Mouse (Mus musculus) MEL (cell line): ENCODE results near the gene Eef1g.
A peak's percentile ranks its signal among the peaks of the same experiment; 100 is the strongest.

Experiments
- CHD1 ChIP-seq: IDR thresholded peaks from 2 replicates; pipeline ENCODE4 v1.6.1; 2012; ENCODE audit warnings: low read depth, mild to moderate bottlenecking, inconsistent platforms, low read length, improper control_type of control experiment
- CTCF ChIP-seq, 3 experiments: IDR thresholded peaks in 2 of 3; conservative IDR thresholded peaks in 1 of 3; 2 replicates each; pipeline ENCODE4 v1.5.1; 2011 to 2012; ENCODE audit warnings: low read length in 3 of 3, low read depth in 2 of 3, mild to moderate bottlenecking in 2 of 3, improper control_type of control experiment in 1 of 3, inconsistent platforms in 1 of 3, mixed read lengths in 1 of 3, moderate library complexity in 1 of 3; ENCODE audit not compliant: control insufficient read depth in 1 of 3, insufficient read depth in 1 of 3, poor library complexity in 1 of 3, severe bottlenecking in 1 of 3
- ETS1 ChIP-seq: IDR thresholded peaks from 2 replicates; pipeline ENCODE4 v1.6.1; 2012; ENCODE audit warnings: low read depth, mild to moderate bottlenecking, inconsistent platforms, low read length, improper control_type of control experiment, moderate library complexity
- JUND ChIP-seq: IDR thresholded peaks from 2 replicates; pipeline ENCODE4 v1.6.1; 2011; ENCODE audit warnings: low read depth, mild to moderate bottlenecking, improper control_type of control experiment, low read length
- MAX ChIP-seq: IDR thresholded peaks from 2 replicates; pipeline ENCODE4 v1.6.1; 2011; ENCODE audit warnings: low read length, improper control_type of control experiment
- MEF2A ChIP-seq: IDR thresholded peaks from 2 replicates; pipeline ENCODE4 v1.6.1; 2014; ENCODE audit warnings: low read depth, mild to moderate bottlenecking, inconsistent platforms, low read length, improper control_type of control experiment; ENCODE audit not compliant: poor library complexity, insufficient replicate concordance, severe bottlenecking; ENCODE audit errors: extremely low read depth
- NRF1 ChIP-seq: IDR thresholded peaks from 2 replicates; pipeline ENCODE4 v1.6.1; 2014; ENCODE audit warnings: low read depth, mild to moderate bottlenecking, inconsistent platforms, low read length, improper control_type of control experiment, moderate library complexity; ENCODE audit not compliant: poor library complexity, insufficient read depth, severe bottlenecking
- POLR2A ChIP-seq, 2 experiments: IDR thresholded peaks; 2 replicates each; pipeline ENCODE4 v1.6.1; 2011 to 2012; ENCODE audit warnings: low read length in 2 of 2, mild to moderate bottlenecking in 2 of 2, control low read depth in 1 of 2, improper control_type of control experiment in 1 of 2, low read depth in 1 of 2, moderate library complexity in 1 of 2; ENCODE audit not compliant: control insufficient read depth in 1 of 2, insufficient read depth in 1 of 2, poor library complexity in 1 of 2
- POLR2AphosphoS2 ChIP-seq: IDR thresholded peaks from 2 replicates; pipeline ENCODE4 v1.6.1; 2011; ENCODE audit warnings: low read length, improper control_type of control experiment
- TCF12 ChIP-seq: IDR thresholded peaks from 2 replicates; pipeline ENCODE4 v1.6.1; 2014; ENCODE audit warnings: low read depth, mild to moderate bottlenecking, inconsistent platforms, low read length, improper control_type of control experiment, moderate library complexity
- USF1 ChIP-seq: IDR thresholded peaks from 2 replicates; pipeline ENCODE4 v1.6.1; 2014; ENCODE audit warnings: low read depth, mild to moderate bottlenecking, inconsistent platforms, low read length, improper control_type of control experiment, moderate library complexity
- ZC3H11A ChIP-seq: IDR thresholded peaks from 2 replicates; pipeline ENCODE4 v1.6.1; 2012; ENCODE audit warnings: low read depth, mild to moderate bottlenecking, inconsistent platforms, low read length, improper control_type of control experiment

- TF ChIP-seq CTCF (IDR thresholded peaks at IDR 0.05 in 2 of 3, conservative IDR thresholded peaks at IDR 0.05 in 1 of 3; ENCODE audit: control insufficient read depth in 1 of 3, insufficient read depth in 1 of 3, low read depth in 2 of 3, low read length in 3 of 3, poor library complexity in 1 of 3, severe bottlenecking in 1 of 3) (peak in 1 of 3 experiments; percentile 28; a peak in 2 of 6 replicates), POLR2A (IDR thresholded peaks at IDR 0.05; ENCODE audit: control insufficient read depth in 1 of 2, insufficient read depth in 1 of 2, low read depth in 1 of 2, low read length in 2 of 2, poor library complexity in 1 of 2) (no peak; a peak in 2 of 4 replicates), NRF1 (no peak), ETS1 (no peak), CHD1 (no peak), POLR2AphosphoS2 (no peak), ZC3H11A (no peak), MAX (no peak), TCF12 (no peak), USF1 (no peak), MEF2A (no peak), JUND (no peak)
These were observed 7.8 kb downstream of the Eef1g start for GRCm38 (mm10) chr19:8974638-8975037.
